Mouse (Mus musculus) olfactory bulb, adult 2 months (tissue): Measurements from ENCODE around the gene Gm32687. TPM values are rescaled to one million over a fixed set of nuclear protein-coding genes. Genes with fewer than 3 reads are reported as not detected.
"Not testable (repeated sequence)": the region's sequence is repeated elsewhere in the genome, so short reads cannot be mapped to it uniquely, and the experiment has no call there.

ENCODE experiments used
- H3K27ac ChIP-seq: fragments of 200-500 bp; 2 replicates; pipeline ENCODE4 v1.5.1; 2012; ENCODE audit warnings: low read depth, low read length; ENCODE audit not compliant: insufficient read depth
- H3K4me1 ChIP-seq: fragments of 200-500 bp; 2 replicates; pipeline ENCODE4 v1.6.1; 2012; ENCODE audit warnings: low read length; ENCODE audit not compliant: control insufficient read depth, insufficient read depth
- H3K4me3 ChIP-seq: fragments of 200-500 bp; 2 replicates; pipeline ENCODE4 v1.5.1; 2012; ENCODE audit warnings: mild to moderate bottlenecking, low read depth, low read length, moderate library complexity; ENCODE audit not compliant: insufficient read depth
- WGBS: fragments of 180-500 bp; shearing (Covaris S2); methylation state at CpG from one replicate; pipeline ENCODE4 v1.1.7; 2018; 5-methylcytosine and 5-hydroxymethylcytosine counted together
- polyA plus RNA-seq: library from polyadenylated mRNA; stranded (reverse); fragments of >200 nt; gene quantifications from 2 replicates; pipeline ENCODE4 v1.2.4, GENCODE M21; 2012; ENCODE audit warnings: low replicate concordance; ENCODE audit not compliant: missing spikeins, insufficient read depth, insufficient read length

Gene Gm32687
- not detected in 2 replicates for polyA plus RNA-seq

GRCm38 (mm10) chr10:81863409-81864407 is at the start of gene Gm32687:
TSS of gene Gm32687 (plus strand) at chr10:81863934.
- H3K27ac ChIP-seq, H3K4me1 ChIP-seq, H3K4me3 ChIP-seq: not testable (repeated sequence)
- WGBS = 15% methylated on average over 5 of the region's 49 CpGs

DNA sequence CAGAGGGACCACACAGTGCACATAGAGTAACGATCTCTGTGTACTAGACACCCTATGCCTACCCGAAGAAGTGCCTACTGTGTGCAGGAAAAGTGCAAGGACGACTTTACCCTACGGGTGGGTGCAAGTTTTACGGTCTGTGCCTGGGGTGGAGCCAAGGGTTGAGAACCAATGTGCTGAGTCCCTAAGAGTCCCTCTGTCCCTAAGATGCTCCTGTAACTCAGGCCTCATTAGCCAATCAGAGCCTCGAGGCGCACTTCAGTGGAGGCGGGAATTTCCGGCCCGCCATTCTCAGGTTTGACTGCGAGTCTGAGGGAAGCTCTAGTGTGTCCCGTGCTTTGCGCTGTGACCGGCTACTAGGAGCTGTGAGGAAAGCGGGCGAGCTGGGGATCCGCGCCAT is 17.5 kb upstream of the Gm32687 start:
- WGBS = no CpG with 5 or more reads among the region's 18 CpGs

DNA sequence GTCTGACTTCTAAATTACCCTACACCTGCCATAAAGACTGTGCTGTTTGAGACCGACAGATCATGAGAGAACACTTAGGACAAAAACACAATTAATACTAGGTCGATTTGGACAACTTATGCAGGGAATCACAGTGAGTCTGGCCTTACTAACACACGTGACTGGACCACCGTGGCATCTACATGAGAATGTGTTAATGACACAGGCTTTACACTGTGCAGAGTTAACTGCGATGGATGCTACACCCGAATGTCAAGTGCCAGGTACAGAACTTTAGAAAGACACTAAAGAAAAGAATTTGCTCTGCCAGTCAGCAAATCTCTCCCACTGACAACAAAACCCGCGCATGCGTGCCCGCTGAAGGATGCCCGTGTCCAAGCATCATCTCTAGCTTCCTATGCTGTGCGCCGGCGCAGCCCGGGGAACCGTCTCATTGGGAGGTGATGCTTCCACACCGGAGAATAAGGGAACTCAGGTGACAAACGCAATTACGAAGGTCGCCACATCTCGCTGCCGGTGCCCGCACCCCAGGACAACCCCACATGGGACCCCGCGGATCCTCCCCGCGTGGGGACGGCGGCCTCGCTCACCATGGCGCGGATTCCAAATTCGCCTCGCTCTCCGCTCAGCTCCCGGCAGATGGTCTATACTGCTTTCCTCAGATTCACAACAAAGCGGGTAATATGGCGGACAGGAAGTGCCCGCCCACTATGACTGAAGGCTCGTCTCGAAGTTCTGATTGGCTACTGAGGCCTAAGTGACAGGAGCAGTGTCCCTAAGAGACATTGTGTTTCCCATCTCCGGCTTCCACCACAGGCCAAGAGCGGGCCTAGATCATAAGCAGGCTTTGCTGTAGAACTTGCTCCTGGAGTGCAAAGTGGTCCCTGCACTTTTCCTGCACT is 66.4 kb downstream of the Gm32687 start, which contains the start of gene Zfp781:
Zfp781 (minus strand) TSS at position 639 of the 902 bp plus-strand sequence.
- not testable (repeated sequence) for H3K4me1 ChIP-seq, H3K4me3 ChIP-seq, H3K27ac ChIP-seq
- no CpG with 5 or more reads among the region's 43 CpGs for WGBS

More for the DNA sequence above, 17.5 kb upstream of the Gm32687 start:
- not testable (repeated sequence) for H3K4me3 ChIP-seq, H3K27ac ChIP-seq, H3K4me1 ChIP-seq

Other genes starting within 250 kb of the Gm32687 start
- gene Sirt6, start 236.1 kb upstream of the Gm32687 start, polyA plus RNA-seq = not detected in 2 replicates
- gene Ankrd24, start 235.4 kb upstream of the Gm32687 start, polyA plus RNA-seq = not detected in 2 replicates
- not detected in 2 replicates for gene Gm10778, start 214.9 kb upstream of the Gm32687 start, polyA plus RNA-seq
- gene Zfp433, start 159.1 kb upstream of the Gm32687 start, polyA plus RNA-seq = not detected in 2 replicates
- not detected in 2 replicates for gene Gm3055, start 92.8 kb upstream of the Gm32687 start, polyA plus RNA-seq
- gene Gm4767, start 51.7 kb upstream of the Gm32687 start, polyA plus RNA-seq = not detected in 2 replicates
- not detected in 2 replicates for gene Zfp781, start 66.5 kb downstream of the Gm32687 start, polyA plus RNA-seq
- gene Zfp873, start 184.2 kb downstream of the Gm32687 start, polyA plus RNA-seq = not detected in 2 replicates
- gene BC024063, start 219.4 kb downstream of the Gm32687 start, polyA plus RNA-seq = not detected in 2 replicates